Mouse (Mus musculus) monocyte, adult 5-6 weeks (primary cell): ENCODE results near the gene Dock2. TPM values are rescaled to one million over a fixed set of nuclear protein-coding genes. Genes with fewer than 3 reads are reported as not detected.
"Not testable (repeated sequence)": the region's sequence is repeated elsewhere in the genome, so short reads cannot be mapped to it uniquely, and the experiment has no call there.

Experiments
- ATAC-seq: fragments of 153-309, 156-312 bp; replicated peaks from 2 replicates; pipeline ENCODE4 v1.8.0; 2017; ENCODE audit warnings: mild to moderate bottlenecking; ENCODE audit not compliant: low TSS enrichment, insufficient number of reproducible peaks, severe bottlenecking, poor library complexity, low FRiP score
- total RNA-seq: library from RNA; stranded (forward); fragments of 200-1000, 200-491, 200-594 nt; gene quantifications from 3 replicates; pipeline ENCODE4 v1.2.3, GENCODE M21; 2017

Gene Dock2
- total RNA-seq, 1 experiment from 2014 or later = 432 TPM

GRCm38 (mm10) chr11:34276363-34277046, 507.2 kb downstream of the Dock2 start:
- no peak for ATAC-seq

DNA sequence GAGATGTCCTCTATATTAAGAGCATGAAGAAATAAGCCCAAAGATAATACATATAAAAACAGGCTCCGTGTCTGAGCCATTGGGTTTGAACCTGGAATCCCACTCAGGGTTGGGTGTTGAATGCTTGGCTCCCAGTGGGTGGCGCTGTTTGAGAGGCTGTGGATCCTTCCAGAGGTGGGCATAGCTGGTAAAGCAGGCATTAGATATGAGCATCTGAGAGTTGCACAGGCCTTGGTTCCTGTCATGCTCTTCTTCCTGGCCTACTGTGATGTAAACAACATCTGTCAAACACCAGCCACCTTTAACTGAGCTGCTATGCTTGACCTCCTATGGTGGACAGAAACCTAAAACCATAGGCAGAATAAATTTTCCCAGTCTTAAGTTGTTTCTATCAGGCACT, 507.8 kb downstream of the Dock2 start:
- ATAC-seq = no peak

- no peak for ATAC-seq
Measured at GRCm38 (mm10) chr11:34272016-34272415, 511.7 kb downstream of the Dock2 start.

DNA sequence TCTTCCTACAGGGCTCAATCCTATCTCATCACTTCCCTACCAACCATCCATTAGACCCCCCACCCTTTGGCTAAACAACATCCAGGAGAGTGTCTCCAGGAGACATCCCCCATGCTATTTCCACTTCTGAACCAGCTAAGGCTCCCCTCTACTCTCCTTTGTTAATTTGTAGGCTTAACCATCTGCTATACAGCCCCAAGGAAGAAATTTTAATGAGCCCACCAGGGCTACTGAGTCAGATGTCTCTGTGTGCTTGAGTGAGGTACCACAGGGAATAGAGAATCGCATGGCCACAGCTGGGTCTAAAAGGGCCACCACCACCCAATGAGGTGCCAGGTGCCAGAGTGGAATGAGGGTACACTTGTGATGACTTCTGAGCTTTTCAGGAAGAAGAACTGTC, 519.6 kb downstream of the Dock2 start:
- ATAC-seq = no peak

DNA sequence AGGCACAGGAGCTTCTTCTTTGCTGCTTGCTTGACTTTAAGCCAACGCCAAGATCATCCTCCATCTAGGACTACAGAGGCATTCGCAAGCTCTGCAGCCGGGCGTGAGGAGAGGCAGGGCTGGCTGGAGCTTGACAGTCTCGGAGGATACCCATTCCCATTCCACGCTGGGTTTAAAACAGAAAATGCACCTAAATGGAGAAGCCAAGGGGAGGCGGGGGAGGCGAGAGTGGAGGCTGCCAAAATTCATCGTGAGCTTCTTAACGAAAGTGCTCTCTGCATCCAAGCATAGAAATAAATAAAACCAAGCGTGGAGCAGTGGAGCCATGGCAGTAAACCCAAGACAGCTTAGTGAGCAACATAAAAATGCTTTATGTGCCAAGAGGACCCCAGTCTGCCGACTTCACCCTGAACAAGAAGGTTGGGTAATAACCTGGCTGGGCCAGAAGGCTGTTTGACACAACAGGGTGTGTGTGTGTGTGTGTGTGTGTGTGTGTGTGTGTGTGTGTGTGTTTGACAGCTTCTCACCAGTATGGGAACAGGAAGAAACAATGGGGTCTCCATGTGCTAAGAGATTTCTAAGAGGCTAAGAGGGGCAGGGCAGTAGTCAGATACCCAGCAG, 524.7 kb downstream of the Dock2 start:
- no peak for ATAC-seq

- no peak for ATAC-seq
Measured at GRCm38 (mm10) chr11:34257548-34258189, 526.0 kb downstream of the Dock2 start.

GRCm38 (mm10) chr11:34242979-34243378, 540.7 kb downstream of the Dock2 start:
- ATAC-seq = no peak

- no peak for ATAC-seq
Measured at GRCm38 (mm10) chr11:34240252-34240651, 543.4 kb downstream of the Dock2 start.

GRCm38 (mm10) chr11:34239691-34240090, 544.0 kb downstream of the Dock2 start:
- ATAC-seq = no peak

DNA sequence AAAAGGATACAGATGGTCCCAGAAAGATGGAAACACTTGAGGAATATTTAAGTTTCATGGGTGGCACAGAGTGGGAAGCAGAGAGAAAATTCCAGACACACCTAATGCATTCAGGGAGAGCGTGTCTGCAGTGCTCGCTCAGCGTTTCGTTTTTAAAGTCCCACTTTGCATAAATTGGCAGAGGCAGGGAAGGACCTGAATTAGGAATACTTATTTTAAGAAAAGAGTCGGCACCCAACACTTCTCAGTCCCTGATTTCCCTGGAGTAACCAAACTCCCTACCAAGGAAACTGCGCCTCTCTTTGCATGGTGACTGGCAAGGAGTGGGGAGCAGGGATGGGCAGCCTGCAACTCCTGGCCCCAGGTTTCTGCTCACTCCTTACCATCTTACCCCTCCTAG, 546.8 kb downstream of the Dock2 start:
- no peak for ATAC-seq

- ATAC-seq = peak; percentile 60
Measured at GRCm38 (mm10) chr11:34236091-34236759, 547.5 kb downstream of the Dock2 start.

GRCm38 (mm10) chr11:34228758-34229364, 554.8 kb downstream of the Dock2 start:
- 0 out of 2 replicates have a peak, but pooled peaks have one; percentile 32 for ATAC-seq

GRCm38 (mm10) chr11:34227180-34227579, 556.5 kb downstream of the Dock2 start:
- no peak for ATAC-seq

- ATAC-seq = not testable (repeated sequence)
Measured at GRCm38 (mm10) chr11:34220596-34220995, 563.1 kb downstream of the Dock2 start.

- 0 out of 2 replicates have a peak, but pooled peaks have one; percentile 10 for ATAC-seq
Measured at GRCm38 (mm10) chr11:34212853-34213252, 570.8 kb downstream of the Dock2 start.

DNA sequence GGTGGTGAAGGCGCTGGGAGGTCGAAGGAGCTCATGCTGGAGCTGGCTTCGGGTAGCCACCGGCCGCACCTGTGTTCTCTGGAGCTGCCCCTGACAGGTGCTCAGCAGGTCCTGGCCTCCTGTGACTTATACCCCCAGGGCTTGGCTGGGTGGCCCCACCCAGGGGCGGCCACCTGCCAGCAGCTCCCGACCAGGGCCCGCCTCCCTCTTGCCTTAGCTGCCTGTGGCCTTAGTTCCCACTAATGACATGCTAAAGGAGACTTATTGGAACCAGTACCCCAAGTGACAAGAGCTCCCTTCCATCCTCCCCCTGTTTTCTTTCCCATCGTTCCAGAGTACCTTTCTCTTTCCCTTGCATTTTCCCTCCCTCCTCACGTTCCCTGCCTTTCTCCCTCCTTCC, 575.7 kb downstream of the Dock2 start, which contains the start of gene Foxi1:
TSS of gene Foxi1 (minus strand) at position 101 of the 400 bp plus-strand sequence.
- no peak for ATAC-seq

DNA sequence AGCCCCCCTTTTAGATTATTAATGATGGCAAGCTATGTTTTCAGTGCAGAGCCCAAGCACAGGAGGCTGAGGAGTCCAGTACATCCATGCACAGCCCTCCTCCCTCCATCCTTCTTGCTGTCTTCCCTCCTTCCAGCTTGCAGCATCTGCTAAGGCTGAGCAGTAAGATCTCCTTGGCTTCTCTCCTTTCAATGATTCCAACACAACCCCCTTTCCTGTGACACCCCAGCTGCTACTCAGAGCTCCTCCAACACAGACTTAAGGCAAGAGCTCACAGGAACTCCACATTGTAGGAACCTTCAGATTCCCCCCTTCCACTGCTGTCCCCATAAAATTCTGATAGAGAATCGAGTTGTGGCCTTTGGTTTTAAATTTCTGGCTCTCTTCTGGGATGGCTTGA, 580.9 kb downstream of the Dock2 start:
- no peak for ATAC-seq

DNA sequence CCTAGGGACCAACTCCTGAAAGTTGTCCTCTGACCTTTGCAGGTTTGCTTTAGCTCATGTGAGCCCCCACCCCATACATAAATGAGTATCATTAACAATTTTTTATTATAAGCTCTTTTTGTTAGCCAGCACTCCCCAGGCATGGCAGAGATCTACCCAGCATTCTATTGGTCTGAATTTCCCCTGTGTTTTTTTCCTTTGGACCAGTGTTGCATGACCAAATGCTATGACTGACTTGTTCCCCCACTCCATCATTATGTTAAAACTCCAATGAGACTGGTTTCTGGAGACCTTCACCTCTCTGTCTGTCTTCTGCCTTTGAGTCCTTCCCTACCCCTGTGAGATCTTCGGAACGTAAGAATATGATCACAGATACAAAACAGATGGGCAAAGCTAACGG, 588.5 kb downstream of the Dock2 start:
- no peak for ATAC-seq
